Mouse (Mus musculus): ENCODE measurements around the gene Gm5460.

The Gm5460 gene

DNA sequence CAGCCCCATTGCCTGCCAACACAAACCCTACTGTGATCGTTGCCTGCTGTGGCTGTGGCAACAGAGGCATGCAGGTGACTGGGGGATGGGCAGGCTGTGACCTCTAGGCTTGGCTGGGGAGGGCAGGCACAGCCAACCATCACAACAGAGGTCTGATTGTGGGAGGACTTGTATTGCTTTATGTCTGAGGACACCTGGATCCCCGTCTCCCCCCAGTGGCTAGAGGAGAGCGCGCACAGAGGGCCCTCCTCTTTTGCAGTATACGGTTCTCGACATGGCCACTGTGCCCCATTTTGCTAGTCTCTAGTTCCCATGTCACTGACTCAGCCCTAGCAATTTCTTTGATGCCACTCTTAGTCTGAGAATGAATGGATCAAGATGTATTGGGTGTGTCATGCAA lies 55.1 kb downstream of the Gm5460 start:
- no peak for DNase-seq (ENCODE audit: extremely low spot score, low read depth, low spot score)

DNA sequence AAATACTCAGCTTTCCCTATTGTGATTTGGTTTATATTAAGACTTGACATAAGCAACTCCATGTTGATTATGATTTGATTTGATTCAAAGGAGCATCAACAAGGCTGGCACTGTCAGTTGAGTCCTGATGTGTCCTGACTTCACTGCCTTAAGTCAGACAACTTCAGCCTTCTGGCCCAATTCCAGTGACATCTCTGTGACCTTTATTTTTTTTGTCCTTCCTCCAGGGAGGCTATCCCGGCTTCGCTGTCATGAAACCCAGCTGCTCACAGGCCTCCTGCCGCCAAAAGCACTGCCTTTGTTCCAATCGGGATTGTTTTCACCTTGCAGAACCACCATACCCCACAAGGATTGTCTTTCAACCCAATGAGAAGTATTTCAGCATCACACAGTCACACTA lies 58.8 kb downstream of the Gm5460 start:
- no peak for DNase-seq (ENCODE audit: extremely low spot score, low read depth, low spot score)

DNA sequence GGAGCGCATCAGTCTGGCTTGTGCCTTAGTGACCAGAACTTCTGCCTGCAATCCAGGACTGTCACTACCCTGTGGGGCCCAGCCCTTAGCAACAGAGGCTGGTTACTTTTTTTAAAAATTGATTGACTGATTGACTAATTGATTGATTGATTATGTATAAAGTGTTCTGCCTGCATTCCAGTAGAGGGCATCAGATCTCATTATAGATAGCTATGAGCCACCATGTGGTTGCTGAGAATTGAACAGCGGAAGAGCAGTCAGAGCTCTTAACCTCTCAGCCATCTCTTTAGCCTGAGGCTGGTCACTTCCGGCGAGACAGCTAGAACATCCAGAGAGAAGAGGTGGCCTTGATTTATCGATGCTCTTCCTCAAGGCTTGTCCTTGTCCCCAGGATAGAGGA lies 60.7 kb downstream of the Gm5460 start:
- DNase-seq (ENCODE audit: extremely low spot score, low read depth, low spot score): no peak

DNA sequence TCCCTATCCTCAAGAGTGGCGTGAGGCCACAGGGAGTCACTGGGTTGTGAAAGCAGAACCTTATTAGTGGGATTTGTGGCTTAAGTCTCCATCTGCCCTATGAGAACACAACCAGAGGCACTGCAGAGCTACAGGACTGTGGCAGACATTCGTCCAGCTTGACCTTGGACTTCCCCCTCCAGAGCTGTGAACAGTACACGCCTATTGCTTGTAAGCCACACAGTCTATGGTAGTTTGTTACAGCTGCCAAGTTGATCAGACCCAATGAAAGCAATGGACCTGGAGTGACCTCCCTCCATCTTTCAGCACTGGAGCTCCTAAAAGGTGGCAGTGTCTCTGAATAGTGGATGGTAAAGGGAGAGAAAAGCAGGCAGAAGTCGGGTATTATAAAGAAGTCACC lies 61.7 kb downstream of the Gm5460 start:
- no peak for DNase-seq (ENCODE audit: extremely low spot score, low read depth, low spot score)

DNA sequence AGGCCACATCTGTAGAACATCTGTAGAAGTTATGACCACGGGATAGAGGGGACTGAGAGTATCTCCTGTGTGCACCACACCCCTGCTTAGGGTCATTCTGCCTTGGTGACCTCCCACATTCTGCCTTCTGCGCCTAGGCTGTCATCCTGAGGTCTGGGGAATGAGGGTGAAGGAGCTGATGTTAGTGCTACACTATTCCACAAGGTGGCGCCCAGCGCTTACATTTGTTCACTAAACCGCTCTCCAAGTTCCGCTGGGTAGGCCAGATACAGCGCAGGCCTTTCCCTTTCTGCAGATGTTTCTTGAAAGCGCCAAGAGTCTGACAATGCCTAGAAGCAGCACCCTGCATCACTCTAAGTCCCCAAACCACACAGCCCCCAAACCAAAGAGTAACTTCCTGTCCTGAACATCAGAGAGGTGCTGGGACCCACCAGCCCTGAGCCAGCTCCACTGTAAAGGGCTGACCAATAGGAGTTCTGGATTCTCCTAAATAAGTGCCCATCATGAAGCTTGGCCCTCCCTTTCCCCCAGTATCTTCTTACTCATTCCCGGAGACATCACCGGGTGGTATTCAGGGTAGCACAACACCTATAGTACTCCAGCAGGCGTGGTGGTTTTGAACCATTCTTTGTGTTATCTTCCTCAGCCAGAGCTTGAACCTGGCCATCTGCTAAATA lies 63.9 kb downstream of the Gm5460 start:
- peak; percentile 61 for DNase-seq (ENCODE audit: extremely low spot score, low read depth, low spot score)

DNA sequence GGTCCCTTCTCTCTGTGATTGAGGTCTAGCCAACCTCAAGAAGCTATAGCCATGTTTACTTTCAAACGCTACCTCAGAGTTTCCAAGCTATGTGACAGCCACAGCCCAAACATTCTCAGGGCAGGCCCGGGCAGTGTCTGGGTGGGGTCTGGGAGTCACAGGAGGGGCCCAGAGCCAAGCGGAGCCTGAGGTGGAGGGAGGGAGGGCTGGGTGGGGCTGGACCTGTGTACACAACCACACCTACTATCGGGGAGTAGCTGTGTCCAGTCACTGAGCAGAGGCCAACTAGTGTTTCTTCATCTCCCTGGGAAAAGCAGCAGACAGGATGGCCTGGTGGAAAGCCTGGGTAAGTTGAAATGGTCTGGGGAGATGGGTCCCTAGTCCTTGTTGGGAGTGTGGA lies 69.2 kb downstream of the Gm5460 start, which contains the start of gene Anxa8:
Anxa8 (plus strand) TSS at position 251 of the 400 bp plus-strand sequence.
- no peak for DNase-seq (ENCODE audit: extremely low spot score, low read depth, low spot score)

DNA sequence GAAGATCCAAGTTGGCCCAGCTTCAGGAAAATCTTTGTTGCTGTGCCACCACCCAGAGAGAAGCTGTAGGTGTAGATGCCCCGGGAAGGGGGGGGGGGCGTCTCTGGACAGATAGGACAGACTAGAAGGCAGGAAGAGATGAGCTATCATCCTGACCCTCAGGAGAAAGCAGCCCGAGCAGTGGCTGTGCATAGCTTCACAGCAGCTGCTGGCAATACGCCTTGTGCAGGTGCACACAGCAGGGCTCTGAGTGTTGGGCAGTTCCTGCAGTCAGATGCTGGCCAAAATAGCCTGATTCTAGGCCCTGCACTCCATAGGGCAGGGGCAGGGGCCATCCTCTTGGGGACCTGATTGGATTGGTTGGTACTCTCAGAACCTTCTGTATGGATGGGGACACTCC lies 70.2 kb downstream of the Gm5460 start:
- no peak for DNase-seq (ENCODE audit: extremely low spot score, low read depth, low spot score)

DNA sequence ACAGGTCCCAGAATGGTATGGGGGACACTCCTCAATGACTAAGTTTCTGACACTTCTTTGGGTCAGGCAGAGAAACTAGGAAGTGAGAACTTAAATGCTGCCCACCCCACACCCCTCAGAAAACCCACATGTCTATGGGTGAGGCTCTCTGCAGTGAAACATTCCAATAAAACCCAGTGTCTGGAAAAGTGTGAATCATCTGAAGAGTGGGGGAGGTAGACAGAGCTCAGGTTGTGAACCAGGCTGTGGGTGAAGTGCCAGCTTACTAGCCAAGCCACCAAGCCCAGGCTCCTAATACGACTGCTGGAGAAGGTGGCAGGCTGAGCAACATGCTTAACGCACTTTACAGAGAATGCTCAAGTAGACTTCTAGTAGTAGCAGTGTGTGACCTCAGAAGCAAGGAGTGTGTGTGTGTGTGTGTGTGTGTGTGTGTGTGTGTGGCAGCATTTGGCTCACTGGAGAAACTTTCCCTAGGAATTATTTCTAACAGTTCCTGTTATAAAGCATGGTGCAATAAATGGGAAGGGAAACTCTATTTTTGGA lies 71.4 kb downstream of the Gm5460 start:
- no peak for DNase-seq (ENCODE audit: extremely low spot score, low read depth, low spot score)

DNA sequence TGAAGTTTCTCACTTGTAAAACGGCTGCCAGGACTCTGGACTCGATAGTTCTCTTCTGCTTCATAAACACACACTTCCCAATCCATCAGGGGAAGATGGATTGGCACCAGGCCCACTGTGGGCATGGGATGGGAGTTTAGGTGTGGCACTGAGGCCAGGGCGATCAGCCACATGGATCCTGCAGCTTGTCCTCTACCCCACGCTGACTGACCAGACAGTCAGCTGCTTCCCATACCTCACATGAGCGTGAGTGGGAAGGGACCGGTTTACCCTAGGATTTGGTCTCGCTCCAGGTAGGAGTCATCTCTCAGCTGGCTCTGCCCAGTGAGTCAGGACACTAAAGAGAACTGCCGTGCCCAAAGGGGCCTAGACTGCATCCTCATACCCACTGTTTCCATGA lies 73.2 kb downstream of the Gm5460 start:
- DNase-seq (ENCODE audit: extremely low spot score, low read depth, low spot score): no peak

DNA sequence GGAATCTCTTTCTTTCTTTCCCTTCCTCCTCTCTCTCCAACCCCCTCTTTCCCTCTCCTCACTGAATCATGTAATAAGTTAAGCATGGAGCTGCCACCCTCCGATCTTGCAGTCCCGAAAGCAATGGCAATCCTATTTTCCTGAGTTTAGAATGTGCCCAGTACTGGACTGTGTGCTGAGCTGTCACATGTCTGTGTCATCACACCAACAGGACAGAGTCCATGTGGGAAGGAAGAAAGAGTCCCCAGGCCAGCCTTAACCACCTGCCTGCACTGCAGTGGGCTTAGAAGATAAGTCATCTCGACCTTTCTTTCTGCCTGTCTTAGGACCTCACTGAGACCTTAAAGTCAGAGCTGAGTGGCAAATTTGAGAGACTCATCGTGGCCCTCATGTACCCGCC lies 74.9 kb downstream of the Gm5460 start:
- DNase-seq (ENCODE audit: extremely low spot score, low read depth, low spot score): no peak

DNA sequence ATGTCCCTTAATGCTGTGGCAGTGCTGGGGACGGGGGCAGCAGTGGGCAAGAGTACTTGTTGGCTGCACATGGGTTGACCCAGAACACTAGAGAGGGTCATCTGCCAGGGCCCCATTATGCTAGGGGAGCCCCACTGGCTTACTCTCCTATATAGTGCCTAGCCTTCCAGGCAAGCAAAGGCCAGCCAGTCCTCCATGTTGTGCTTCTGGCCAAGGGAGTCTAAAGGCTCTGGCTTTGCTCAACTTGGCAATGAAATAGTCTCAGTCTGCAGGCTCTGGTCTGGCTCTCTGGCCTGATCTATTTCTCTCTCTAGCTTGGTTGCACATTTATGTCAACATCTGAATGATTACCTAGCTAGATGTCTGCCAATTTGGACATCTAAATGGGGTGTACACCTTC lies 76.3 kb downstream of the Gm5460 start:
- DNase-seq (ENCODE audit: extremely low spot score, low read depth, low spot score): no peak

DNA sequence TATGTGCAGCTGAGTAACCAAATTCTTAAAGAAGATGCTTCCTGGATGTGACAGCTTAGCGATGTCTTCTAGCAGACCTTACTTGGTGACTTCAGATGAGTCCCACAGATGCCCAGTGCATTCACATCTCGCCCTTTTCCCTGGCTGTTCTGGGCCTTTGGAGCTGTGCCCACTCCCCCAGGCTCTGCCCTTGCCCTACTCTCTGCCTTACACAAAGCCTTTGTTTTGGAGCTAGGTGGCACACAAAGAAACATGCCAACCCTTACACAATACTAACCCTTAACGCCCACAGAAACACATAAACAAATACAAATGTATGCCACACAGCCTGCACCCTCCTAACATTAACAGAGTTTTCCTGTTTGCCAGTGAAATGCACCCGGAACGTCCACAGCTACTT lies 79.6 kb downstream of the Gm5460 start:
- no peak for DNase-seq (ENCODE audit: extremely low spot score, low read depth, low spot score)

Data from hindlimb bud, embryonic 11.5 days (tissue).